Mouse (Mus musculus) heart, postnatal 10 days (tissue): Measurements from ENCODE around the gene Lhfpl1. TPM values are rescaled to one million over a fixed set of nuclear protein-coding genes. Genes with fewer than 3 reads are reported as not detected.
A peak's percentile ranks its signal among the peaks of the same experiment; 100 is the strongest.
"Not testable (repeated sequence)": the region's sequence is repeated elsewhere in the genome, so short reads cannot be mapped to it uniquely, and the experiment has no call there.

Experiments used
- DNase-seq, 2 experiments: peaks; one replicate each; pipeline ENCODE4 v3.0.0; 2021
- intact Hi-C: fragments of 180-260 bp; cut with DNase I; formaldehyde crosslinking; loops from one replicate; pipeline ENCODE4 v1.15.1; 2025
- total RNA-seq, 2 experiments: library from RNA; stranded (reverse); gene quantifications; 2 replicates each; pipeline ENCODE4 v1.2.3; 2021

The Lhfpl1 gene
- not detected for total RNA-seq

- no peak for DNase-seq
- intact Hi-C loops: no loop called here
Observed at GRCm38 (mm10) chrX:145348377-145349203, at the start of gene Lhfpl1. Gene Lhfpl1 (minus strand): TSS chrX:145349089.

DNA sequence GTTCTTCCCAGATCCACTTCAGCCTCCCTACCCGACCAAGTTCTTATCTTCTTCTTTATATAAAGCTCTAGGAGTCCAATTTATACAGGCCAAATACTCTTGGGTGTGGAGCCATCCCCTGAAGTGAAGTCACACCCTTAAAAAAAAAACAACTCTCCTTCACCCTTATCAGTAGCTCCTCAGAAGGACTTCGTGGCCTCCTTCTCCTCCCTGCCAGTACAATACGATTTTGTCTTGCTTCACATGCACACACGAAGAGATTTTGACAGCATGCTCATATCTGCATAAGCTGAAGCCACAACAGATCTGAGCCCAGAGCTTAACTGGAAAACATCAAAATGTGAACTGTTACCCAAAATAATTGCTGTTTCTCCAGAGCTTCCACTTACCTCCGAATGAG is 22.9 kb upstream of the Lhfpl1 start:
- no peak for DNase-seq
- intact Hi-C loops: no loop called here

DNA sequence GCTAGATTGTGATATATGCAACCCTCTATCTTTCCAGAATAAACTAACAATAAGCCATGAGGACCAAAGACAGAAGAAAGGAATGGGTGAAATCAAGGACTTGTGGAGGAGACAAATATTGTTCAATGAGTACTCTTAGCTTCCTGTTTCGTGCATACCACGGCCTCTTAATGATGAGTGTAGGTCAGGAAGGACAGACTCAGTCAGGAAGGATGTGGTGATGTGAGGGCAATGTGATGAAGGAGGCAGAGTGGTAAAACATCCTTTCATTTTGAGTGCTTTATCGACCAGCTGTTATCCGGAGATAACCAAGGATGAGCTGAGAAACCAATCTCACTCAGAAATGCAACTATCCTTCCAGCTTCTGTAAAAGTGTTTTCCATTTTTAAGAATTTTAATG is 13.6 kb upstream of the Lhfpl1 start:
- intact Hi-C loops: no loop called here
- DNase-seq: no peak

DNA sequence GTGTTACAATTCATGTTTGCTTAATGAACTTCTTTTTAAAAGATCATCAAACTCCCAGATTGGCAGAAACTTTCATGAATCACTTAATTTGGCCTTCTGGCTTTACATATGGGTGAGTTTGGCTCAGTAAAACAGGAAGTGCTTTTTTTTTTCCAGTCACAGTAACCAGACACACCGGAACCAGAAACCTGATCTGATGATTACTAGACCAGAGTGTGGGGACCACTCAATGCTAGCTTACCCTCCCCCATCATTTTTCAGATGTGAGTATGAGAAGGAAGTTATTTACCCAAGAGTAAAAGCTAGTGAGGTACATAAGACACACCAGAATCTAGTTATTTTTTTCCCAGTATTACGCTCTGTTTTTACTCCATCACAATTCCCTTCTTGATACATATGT is 6.5 kb downstream of the Lhfpl1 start:
- DNase-seq: no peak
- intact Hi-C loops: no loop called here

GRCm38 (mm10) chrX:145336141-145336540 is 12.7 kb downstream of the Lhfpl1 start:
- no peak for DNase-seq
- intact Hi-C loops: no loop called here

- intact Hi-C loops: loop anchor here (5.0 kb wide), 1 partner anchor 906 kb away; no protein-coding TSS in a partner anchor
- DNase-seq: peak; percentile 0 to 1
Observed at GRCm38 (mm10) chrX:145308555-145308954, 40.3 kb downstream of the Lhfpl1 start.

GRCm38 (mm10) chrX:145307174-145307573 is 41.7 kb downstream of the Lhfpl1 start:
- peak; percentile 25 to 38 for DNase-seq
- intact Hi-C loops: loop anchor here (5.0 kb wide), 1 partner anchor 905 kb away; no protein-coding TSS in a partner anchor

DNA sequence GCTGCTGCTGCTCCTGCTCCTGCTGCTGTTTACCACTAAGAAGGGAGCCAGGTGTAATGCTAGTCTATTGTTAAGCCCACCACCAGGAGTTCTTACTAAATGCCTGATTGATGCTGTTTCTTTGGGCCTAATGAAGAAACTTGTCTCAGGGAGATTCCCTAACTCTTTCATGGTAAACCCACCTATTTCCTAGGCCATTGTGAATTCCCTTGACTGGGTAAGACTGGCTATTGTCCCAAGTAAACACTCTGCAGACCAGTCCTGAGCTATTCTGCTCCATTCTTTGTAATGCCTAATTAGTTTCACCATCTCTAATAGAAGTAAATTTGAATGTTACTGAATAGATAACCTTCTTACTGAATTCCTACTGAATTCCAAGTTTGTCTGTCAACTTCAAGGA is 48.7 kb downstream of the Lhfpl1 start:
- intact Hi-C loops, DNase-seq: not testable (repeated sequence)

DNA sequence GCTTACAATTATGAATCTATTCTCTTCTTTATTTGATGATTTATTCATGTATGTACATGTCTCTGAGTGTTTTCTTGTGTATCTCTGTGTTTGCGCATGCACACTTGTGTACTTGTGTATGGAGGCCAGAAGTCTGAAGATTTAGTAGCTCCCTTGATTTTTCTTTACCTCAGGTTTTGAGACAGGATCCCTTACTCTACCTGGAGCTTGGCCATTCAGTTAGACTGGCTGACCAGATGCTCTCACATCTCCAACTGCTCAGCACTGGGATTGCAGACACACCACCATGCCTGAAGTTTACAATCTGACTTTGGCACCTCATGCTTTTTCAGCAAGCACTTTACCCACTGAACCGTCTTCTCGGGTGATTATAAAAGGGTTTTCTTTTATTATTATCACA is 76.7 kb downstream of the Lhfpl1 start:
- DNase-seq: no peak
- intact Hi-C loops: no loop called here

- no peak for DNase-seq
- intact Hi-C loops: no loop called here
Observed at GRCm38 (mm10) chrX:145271768-145272167, 77.1 kb downstream of the Lhfpl1 start.

DNA sequence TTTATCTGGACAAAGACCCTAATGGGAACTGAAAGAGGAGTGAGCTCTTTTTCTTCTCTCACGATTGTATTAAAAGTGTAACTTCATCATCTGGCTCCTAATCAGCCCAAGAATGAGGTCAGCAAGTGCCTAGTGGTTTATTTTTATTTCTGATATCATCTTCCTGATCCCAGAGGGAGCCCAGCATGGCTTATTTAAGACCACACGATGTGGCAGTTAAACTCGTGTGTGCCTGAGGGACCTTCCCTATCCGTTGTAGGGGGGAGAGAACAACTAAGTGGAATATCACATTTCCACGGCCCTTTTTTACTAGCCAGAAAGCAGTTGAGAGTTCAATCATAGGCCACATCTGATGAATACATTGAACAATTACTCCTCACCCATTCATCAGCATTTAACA is 87.1 kb downstream of the Lhfpl1 start:
- no peak for DNase-seq
- intact Hi-C loops: no loop called here

Other genes starting within 250 kb of the Lhfpl1 start
- gene Amot, start 156.1 kb upstream of the Lhfpl1 start, total RNA-seq: 1 to 10 TPM; 7.3 to 8.0 TPM